Mouse (Mus musculus) megakaryocyte-erythroid progenitor cell, adult 5 weeks (primary cell): ENCODE results near the gene Bdkrb1. TPM values are rescaled to one million over a fixed set of nuclear protein-coding genes. Genes with fewer than 3 reads are reported as not detected.

Experiments
- polyA plus RNA-seq: library from polyadenylated mRNA; stranded (reverse); fragments of >175 nt; gene quantifications from 2 replicates; pipeline ENCODE4 v1.2.3, GENCODE M21; 2012

The Bdkrb1 gene
- polyA plus RNA-seq, result not detected in 2 replicates

DNA sequence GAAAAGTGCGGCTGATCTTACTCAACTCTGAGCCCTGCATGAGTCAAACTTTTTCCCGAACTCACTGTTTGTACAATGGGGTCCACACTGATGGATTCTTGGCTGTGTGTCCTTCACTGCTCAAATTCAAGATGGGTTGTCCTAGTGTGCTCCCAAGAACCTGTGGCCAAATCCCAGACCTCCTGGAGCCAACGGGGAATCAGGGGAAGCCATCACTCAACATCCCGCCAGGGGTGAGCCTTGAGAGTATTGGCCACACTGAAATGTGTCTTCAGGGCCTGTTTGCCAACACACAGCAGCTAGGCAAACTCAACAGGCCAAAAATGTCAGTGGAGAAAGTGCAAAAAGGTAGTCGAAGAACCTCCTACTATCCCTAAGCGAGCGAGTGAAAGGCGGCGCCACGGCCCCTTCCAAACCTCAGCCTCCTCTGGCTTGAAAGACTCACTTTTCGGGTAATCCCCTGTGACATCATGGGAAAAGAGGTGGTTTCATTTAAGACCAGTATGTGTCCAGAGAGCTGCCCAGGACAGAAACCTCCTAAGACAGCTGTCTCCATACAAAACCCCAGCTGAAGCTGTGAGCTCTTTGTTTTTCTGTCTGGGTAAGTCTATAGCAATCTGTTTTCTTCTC, at the start of gene Bdkrb1:
Gene Bdkrb1, plus strand, starts transcription at position 505 of the 630 bp plus-strand sequence.

DNA sequence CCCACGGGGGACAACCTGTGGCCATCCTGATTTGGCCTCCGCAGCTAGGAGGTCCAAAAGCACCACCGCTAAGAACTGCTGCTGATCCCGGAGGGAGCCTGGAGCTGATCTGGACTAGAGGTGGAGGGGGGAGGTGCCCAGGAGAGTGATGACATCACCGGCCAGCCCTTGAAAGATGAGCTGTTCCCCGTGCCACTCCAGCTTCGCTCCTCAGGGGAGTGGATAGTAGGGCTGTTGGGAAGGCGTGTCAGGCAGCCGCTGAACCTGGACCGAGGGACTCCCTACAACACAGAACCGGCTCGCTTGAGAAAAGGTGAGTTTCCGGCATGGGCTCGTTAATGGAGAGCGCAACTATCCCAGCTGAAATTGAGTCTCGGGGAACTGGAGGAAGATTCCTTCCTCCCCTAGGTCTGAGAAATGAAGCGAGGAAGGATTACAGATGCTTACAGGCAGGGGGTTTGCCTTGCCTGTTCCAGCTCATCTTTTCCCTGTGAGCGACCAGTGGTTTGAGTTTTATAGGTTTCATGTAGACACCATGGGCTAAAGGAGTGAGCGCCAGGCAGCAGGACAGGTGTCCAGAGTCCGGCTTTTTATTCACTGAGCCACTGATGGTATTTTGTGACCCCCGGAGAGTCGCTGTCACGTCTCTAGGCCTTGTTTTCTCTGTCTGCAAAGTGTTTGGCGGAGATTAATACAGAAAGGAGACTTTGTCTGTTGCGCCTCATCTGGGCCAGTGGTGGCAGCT, 39.8 kb upstream of the Bdkrb1 start, which contains the start of gene Bdkrb2:
Gene Bdkrb2, plus strand, starts transcription at position 291 of the 745 bp plus-strand sequence.

Other genes starting within 250 kb of the Bdkrb1 start
- gene D430019H16Rik, start 149.2 kb upstream of the Bdkrb1 start, polyA plus RNA-seq, result 0.02 TPM in 1 of 2 replicates, not detected in the other
- not detected in 2 replicates for gene Bdkrb2, start 39.9 kb upstream of the Bdkrb1 start, polyA plus RNA-seq
- 1.6 and 2.9 TPM in 2 replicates for gene Gskip, start 81.7 kb downstream of the Bdkrb1 start, polyA plus RNA-seq
- gene Atg2b, start 82.1 kb downstream of the Bdkrb1 start, polyA plus RNA-seq, result 13.7 and 16.1 TPM in 2 replicates
- gene Ak7, start 102.9 kb downstream of the Bdkrb1 start, polyA plus RNA-seq, result not detected in 2 replicates
- 289 and 299 TPM in 2 replicates for gene Papola, start 181.6 kb downstream of the Bdkrb1 start, polyA plus RNA-seq